Mouse (Mus musculus): ENCODE measurements around the gene 4930430F08Rik.
"Not testable (repeated sequence)": the region's sequence is repeated elsewhere in the genome, so short reads cannot be mapped to it uniquely, and the experiment has no call there.

The 4930430F08Rik gene

DNA sequence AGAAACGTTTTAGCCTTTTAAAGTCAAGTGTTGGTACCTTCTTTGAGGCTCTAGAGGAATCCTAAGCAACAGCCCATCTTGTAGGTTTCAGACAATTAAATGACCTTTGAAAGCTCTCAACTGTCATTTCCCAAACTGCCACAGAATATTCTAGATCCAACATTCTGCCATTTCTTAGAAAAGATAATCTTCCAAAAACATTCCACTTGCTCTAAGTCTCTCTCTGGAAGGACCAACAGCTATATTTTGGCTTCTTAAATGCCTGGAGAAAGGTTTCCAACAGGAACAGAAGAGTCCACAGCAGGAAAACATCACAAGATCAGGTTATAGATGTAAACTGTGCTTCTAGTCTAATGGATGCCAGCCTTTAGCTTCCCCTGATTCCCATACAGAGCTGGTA lies at the start of gene 4930430F08Rik, which contains the start of gene 1700017N19Rik:
TSS of gene 4930430F08Rik (minus strand) at position 101 of the 400 bp plus-strand sequence.
TSS of gene 1700017N19Rik (plus strand) at position 162 of the 400 bp plus-strand sequence.
- CTCF ChIA-PET = interaction anchor here (0.6 kb wide), 1 partner anchor 67 kb away, joined by 4 read pairs; no protein-coding TSS in a partner anchor

DNA sequence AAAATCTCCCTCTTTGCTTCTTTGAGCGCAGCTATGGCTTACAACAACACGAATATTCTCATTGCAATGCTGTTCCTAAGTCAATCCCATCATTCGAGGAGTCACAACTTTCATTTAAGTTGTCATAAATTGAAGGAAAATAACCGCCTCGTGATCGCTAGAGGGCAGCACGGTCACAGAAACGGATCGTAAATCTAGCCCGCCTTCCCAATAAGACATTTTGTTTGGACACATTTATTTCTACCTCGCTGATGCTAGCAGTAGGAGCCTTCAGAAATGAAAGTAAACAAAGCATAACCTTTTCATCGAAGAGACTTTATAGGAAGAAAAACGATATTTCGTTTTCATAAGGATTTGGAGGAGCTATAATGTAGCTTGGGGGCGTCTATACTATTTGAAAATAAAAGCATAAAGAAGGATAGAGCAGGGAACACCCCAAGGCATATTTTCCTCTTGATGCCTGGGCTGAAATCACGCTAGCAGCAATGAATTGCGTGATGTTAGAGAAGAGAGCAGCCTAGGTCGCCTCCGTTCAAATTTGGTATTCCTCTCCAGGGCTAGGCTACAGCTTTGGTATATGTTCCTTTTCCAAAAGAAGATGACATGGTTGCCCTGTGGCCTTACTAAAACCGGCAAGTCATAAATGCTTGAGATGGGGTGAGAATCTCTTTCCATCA lies 39.7 kb upstream of the 4930430F08Rik start:
- CTCF ChIA-PET = interaction anchor here (0.6 kb wide), 1 partner anchor 1558 kb away, joined by 3 read pairs; no protein-coding TSS in a partner anchor

GRCm38 (mm10) chr10:100622494-100622893 lies 32.3 kb upstream of the 4930430F08Rik start:
- CTCF ChIA-PET = no interaction called here

DNA sequence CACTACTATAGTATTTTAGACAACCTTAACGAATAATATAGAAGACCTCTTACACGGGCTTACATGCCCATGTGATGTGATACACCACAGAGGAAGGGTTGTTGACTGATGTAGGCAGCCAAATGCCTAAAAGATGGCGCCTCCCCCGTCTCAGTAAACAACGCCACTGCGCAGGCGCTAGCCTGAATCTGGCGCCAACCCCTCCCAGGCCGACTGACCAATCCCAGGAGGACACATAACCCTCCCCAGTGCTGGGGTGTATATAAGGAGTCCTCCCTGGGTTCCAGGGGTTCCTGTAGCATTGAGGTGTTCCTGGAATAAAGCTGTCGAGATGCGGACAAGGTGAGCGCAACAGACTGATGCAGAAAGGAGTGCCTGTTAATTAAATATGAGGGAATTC lies 29.8 kb upstream of the 4930430F08Rik start:
- CTCF ChIA-PET = no interaction called here

DNA sequence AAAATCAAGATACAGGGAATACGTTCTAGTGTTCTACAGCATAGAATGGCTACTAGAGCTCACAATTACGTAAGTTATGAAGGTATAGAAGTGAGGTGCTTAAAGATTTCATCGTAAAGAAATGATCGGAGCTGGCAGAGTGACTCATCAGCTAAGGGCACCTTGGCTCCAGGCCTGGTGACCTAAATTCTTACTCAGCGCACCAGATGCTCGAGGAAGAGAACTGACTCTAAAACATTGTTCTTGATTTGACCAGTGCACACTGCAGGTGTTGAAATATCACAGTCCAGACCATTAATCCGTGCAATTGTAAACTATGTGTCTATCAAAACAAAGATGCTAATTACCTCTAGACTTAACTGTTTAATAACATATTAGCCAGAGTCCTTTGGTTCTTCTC lies 29.3 kb upstream of the 4930430F08Rik start:
- CTCF ChIA-PET = no interaction called here

- CTCF ChIA-PET = no interaction called here
Observed at GRCm38 (mm10) chr10:100617233-100617903, 27.1 kb upstream of the 4930430F08Rik start.

- CTCF ChIA-PET = no interaction called here
Observed at GRCm38 (mm10) chr10:100604254-100604653, 14.0 kb upstream of the 4930430F08Rik start.

- CTCF ChIA-PET = interaction anchor here (0.7 kb wide), 1 partner anchor 1368 kb away, joined by 3 read pairs; no protein-coding TSS in a partner anchor
Observed at GRCm38 (mm10) chr10:100603511-100603910, 13.3 kb upstream of the 4930430F08Rik start.

DNA sequence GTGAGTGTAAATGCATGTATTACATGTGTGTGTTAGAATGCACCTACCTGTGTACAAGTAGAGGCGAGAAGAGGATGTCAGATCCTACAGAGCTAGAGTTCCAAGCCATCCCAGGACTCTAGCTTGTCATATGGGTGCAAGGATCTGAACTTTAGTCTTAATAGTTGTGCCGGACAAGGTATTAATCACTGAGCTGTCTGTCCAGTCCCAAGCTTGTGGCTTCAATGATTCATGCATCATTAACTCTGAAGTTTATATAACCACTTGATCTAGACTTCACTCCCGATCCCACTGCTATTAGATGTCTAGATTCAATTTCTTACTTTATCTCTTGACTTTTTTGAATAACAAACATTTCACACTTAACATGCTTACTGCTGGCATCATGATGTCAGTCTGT lies 8.1 kb upstream of the 4930430F08Rik start:
- CTCF ChIA-PET = interaction anchor here (1.0 kb wide), 1 partner anchor 159 kb away, joined by 3 read pairs; no protein-coding TSS in a partner anchor

DNA sequence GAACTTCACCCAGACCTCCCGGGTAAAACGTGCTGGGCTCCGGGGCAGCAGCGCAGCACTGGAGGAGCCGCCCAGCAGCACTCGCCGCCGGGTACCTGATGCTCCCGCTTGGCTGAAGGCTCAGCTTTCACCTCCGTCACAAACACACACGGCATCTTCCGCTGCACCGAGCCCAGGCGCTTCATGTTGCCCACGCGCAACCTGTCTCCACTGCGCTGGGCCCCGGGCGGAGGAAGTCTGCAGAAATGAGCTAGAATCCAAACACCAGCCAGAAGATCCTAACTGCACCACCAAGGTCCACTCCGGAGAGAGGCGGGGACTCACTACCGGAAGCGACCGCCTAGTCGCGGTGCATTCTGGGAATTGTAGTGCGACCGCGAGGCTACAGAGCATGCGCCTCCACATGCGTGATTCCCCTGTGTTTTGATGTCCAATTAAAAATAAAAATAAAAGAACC lies 1.3 kb downstream of the 4930430F08Rik start:
- CTCF ChIA-PET = no interaction called here

- CTCF ChIA-PET = no interaction called here
Observed at GRCm38 (mm10) chr10:100588524-100588923, 1.7 kb downstream of the 4930430F08Rik start.

DNA sequence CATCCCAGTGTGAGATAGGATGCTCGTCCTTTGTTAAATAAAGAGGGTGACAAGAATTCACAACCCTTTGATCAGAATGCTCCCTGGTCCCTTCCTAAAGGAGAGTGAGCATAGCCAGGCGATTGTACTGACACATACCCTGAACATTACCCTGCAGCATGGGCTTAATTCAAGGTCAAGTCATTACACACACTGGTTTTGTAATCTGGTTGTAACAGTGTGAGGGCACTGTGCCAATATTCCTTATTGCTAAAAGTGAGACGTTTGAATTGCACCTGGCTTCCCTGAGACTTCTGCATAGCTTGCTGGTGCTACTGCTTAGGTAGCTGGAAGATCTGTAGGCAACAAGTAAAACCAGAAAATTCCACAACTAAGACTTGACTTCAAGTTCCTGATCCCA lies 6.0 kb downstream of the 4930430F08Rik start:
- CTCF ChIA-PET = no interaction called here

- CTCF ChIA-PET = no interaction called here
Observed at GRCm38 (mm10) chr10:100575294-100575693, 14.9 kb downstream of the 4930430F08Rik start.

- CTCF ChIA-PET = no interaction called here
Observed at GRCm38 (mm10) chr10:100574505-100575149, 15.6 kb downstream of the 4930430F08Rik start.

GRCm38 (mm10) chr10:100571707-100572106 lies 18.5 kb downstream of the 4930430F08Rik start:
- CTCF ChIA-PET = no interaction called here

DNA sequence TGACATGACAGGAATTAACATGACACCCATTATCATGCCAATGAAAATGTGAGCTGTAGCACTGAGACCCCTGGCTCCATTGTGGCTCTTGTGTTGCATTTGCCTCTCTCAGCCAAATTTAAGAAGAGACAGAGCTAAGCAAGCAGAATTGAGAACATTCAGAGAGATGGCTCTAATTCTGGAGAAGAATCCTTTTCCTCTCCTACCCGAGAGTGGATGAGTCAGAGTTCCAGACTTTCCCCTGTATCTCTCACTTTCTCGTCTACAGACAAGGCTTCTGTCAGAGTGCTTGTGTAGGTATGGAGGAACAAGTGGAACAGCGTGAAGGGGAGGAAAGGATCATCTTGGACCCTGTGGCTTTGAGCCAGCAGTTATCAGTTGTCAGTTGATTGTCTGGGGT lies 26.1 kb downstream of the 4930430F08Rik start:
- CTCF ChIA-PET = no interaction called here

GRCm38 (mm10) chr10:100560194-100560883 lies 29.9 kb downstream of the 4930430F08Rik start:
- CTCF ChIA-PET = not testable (repeated sequence)

GRCm38 (mm10) chr10:100556566-100557175 lies 33.6 kb downstream of the 4930430F08Rik start:
- CTCF ChIA-PET = no interaction called here

DNA sequence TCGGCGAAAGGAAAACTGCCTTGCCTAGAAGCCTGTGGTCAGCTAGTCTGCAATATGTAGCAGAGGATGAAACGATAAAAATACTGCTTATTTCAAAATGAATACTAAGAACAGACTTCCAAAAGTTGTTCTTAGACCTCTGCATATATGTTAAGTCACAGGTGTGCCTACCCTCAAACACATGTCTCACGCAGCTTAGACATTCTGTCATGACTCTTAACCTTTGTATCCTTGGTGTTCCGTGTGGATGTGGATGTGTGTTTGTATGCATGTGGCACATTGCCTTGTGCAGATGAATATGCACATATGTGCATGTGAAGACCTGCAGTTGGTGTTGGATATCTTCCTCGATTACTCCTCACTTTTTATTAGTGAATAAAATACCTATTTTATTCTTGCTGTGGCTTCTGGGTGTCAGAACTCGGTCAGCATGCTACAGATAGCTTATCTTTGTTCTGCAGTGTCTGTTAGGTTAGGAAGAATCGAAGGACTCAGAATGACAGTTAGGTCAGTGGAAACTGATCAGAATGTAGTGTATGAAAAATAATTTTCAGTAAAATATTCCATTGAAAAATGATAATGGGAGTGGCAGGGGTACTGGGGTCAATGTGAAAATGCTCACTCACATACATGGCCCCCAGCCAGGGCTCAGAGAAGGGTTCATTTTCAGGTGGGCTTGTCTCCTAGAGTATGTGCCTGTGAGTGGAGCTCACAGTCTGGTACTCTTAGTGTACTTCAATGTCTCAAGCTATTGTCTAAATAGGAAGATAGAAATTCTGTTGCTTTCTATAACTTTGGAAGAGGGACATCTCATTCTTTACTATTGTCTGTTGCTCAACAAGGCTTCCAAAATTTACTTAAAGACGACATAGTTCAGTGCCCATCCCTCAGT lies 65.5 kb downstream of the 4930430F08Rik start:
- CTCF ChIA-PET = no interaction called here

- CTCF ChIA-PET = no interaction called here
Observed at GRCm38 (mm10) chr10:100522330-100522729, 67.9 kb downstream of the 4930430F08Rik start.
